Mouse (Mus musculus) central nervous system, embryonic 11.5 days (tissue): Measurements from ENCODE around the gene C1rl. TPM values are rescaled to one million over a fixed set of nuclear protein-coding genes. Genes with fewer than 3 reads are reported as not detected.

Source experiments
- polyA plus RNA-seq: library from polyadenylated mRNA; depleted of rRNA; stranded (reverse); fragments of >200 nt; gene quantifications from 2 replicates; pipeline ENCODE4 v1.2.3, GENCODE M21; 2012; rRNA removed

C1rl gene
- 0.32 and 0.35 TPM in 2 replicates for polyA plus RNA-seq

GRCm38 (mm10) chr6:124492842-124493561 lies at the start of gene C1rl:
Gene C1rl (plus strand): TSS chr6:124493113.

DNA sequence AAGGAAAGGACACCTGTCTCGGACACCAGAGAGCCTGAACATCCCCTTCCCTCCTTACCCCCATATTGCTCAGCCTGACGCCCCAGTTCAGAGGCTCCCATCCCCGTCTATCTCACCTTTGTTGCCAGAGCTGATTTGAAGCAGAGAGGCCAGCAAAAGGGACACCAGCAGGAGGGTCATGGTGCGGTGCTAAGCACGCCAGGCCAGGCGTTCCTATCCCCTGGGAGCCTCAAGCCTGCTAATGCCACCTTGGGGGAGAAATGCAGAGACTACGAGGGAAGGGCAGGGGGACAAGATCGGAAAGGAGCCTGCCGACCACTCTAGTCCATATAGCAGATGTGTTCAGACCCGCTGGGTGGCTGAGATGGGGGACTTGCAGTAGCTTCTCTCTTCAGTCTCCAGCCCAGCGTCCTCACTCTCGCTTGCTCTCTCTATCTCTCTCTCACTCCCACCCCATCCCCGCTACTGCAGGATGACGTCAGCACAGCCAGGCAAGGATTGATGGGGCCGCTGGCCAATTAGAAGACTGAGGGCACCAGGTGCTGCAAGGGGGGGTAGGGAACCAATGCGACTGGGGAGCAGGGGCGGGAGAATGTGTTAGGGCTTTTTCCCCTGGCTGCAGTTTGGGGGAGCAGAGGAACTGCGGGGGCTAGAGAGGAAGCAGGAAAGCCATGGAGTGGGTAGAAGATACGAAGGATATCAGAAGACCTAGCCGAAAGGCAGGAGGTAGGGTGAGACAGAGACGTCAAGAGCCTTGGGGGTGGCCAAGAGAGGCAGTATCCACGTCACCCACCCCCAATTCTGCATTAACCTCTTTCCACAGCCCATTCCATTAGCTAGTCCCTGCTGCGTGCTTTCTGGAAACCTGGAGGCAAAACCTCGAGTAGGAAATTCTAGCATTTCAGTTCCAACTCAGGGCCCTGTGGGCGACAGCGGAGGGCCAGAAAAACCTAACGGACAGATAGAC lies 28.3 kb upstream of the C1rl start, which contains the start of gene Clstn3:
Gene Clstn3 (minus strand): TSS at position 490 of the 967 bp plus-strand sequence.

DNA sequence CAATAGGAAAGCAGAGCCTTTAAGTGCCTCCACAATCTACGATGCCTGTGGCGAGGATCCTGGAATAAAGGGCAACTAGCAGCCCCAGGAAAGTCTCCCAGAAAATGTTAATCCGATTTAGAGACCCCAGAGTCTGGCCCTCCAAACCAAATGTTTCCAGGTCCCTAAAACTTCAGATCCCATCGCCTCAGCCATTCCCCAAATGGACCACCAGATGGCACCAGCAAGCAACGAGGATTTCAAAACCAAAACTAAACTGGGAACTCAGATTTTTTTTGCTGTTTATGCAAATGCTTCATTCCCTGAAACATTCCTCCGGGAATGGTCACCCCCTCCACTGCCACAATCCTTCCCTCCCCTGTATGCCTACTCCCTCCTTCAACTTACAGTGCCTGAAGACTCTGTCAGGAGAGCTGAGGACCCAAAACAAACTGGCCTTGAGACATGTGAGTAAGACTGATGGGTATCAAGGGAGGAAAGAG lies 19.5 kb downstream of the C1rl start, which contains the start of gene C1ra:
Gene C1ra (plus strand): TSS at position 51 of the 482 bp plus-strand sequence.

GRCm38 (mm10) chr6:124542284-124542683 lies 49.4 kb downstream of the C1rl start, which contains the start of gene C1s1:
Gene C1s1 (minus strand): TSS chr6:124542359.

Other genes starting within 250 kb of the C1rl start
- 0.01 and 0.04 TPM in 2 replicates for gene Cd163, start 188.5 kb upstream of the C1rl start, polyA plus RNA-seq
- 56.3 and 67.4 TPM in 2 replicates for gene Pex5, start 78.0 kb upstream of the C1rl start, polyA plus RNA-seq
- gene Clstn3, start 28.3 kb upstream of the C1rl start, polyA plus RNA-seq = 13.7 and 17.0 TPM in 2 replicates
- gene C1ra, start 19.3 kb downstream of the C1rl start, polyA plus RNA-seq = 0.12 and 0.24 TPM in 2 replicates
- gene C1s1, start 49.2 kb downstream of the C1rl start, polyA plus RNA-seq = 2.5 and 2.9 TPM in 2 replicates
- not detected in 2 replicates for gene C1rb, start 77.2 kb downstream of the C1rl start, polyA plus RNA-seq
- gene C1s2, start 143.0 kb downstream of the C1rl start, polyA plus RNA-seq = 0.24 and 0.26 TPM in 2 replicates
- gene Lpcat3, start 169.9 kb downstream of the C1rl start, polyA plus RNA-seq = 36.6 and 50.7 TPM in 2 replicates
- gene Emg1, start 219.1 kb downstream of the C1rl start, polyA plus RNA-seq = 177 and 187 TPM in 2 replicates
- gene Phb2, start 219.2 kb downstream of the C1rl start, polyA plus RNA-seq = 185 and 198 TPM in 2 replicates
- gene Ptpn6, start 245.6 kb downstream of the C1rl start, polyA plus RNA-seq = 5.3 and 7.8 TPM in 2 replicates
- gene Grcc10, start 248.3 kb downstream of the C1rl start, polyA plus RNA-seq = 383 and 432 TPM in 2 replicates